8 mouse cellular contexts compared by ENCODE assay signal in genomic region chr2:103796211-103796860, GRCm38 (mm10). TPM values are rescaled to one million over a fixed set of nuclear protein-coding genes. Genes with fewer than 3 reads are reported as not detected.
DNase-seq lines count a peak whose midpoint lies in the region; ATAC-seq and TF ChIP-seq lines count a peak whose summit lies in the region.

No protein-coding gene starts in this region.

- no peak for TF ChIP-seq EP300 in ES-Bruce4 (IDR thresholded peaks at IDR 0.05; ENCODE audit: insufficient read depth, low read depth, low read length)

- H3K4me2 ChIP-seq in forebrain, embryonic 13.5 days: peak overlapping the region; percentile 65
- H3K4me2 ChIP-seq in lung, embryonic 16.5 days (ENCODE audit: low read depth, low read length): peak overlapping the region; percentile 61

- no peaks in the 10 kb centered on the region for H3K9me3 ChIP-seq in ES-Bruce4 (replicated peaks; ENCODE audit: control insufficient read depth, insufficient read depth, low read length, poor library complexity, severe bottlenecking)
- H3K9me3 ChIP-seq in forebrain, embryonic 13.5 days (replicated peaks): no peaks in the 10 kb centered on the region
- H3K9me3 ChIP-seq in lung, embryonic 16.5 days (ENCODE audit: control insufficient read depth, low read length): no peaks in the 10 kb centered on the region

- TF ChIP-seq CTCF in ES-Bruce4 (IDR thresholded peaks at IDR 0.05; ENCODE audit: low read depth, low read length): no peak
- no peak for TF ChIP-seq CTCF in layer of hippocampus, adult 2 months (conservative IDR thresholded peaks at IDR 0.05)
- TF ChIP-seq CTCF in olfactory bulb, adult 2 months (IDR thresholded peaks at IDR 0.05; ENCODE audit: insufficient read depth, low read depth, low read length): no peak
- TF ChIP-seq CTCF in thymus, adult 2 months (IDR thresholded peaks at IDR 0.05; ENCODE audit: borderline replicate concordance, control insufficient read depth, extremely low read depth, insufficient read depth, low read length, poor library complexity): peak; percentile 10; the same call in 1 of the 2 replicates

- WGBS in forebrain, embryonic 13.5 days: under 1% methylated on average over 42 of the region's 42 CpGs
- WGBS in lung, embryonic 16.5 days: under 1% methylated on average over 42 of the region's 42 CpGs
- under 1% methylated on average over 42 of the region's 42 CpGs for WGBS in olfactory bulb, adult 2 months
- WGBS in thymus, adult 2 months: under 1% methylated on average over 42 of the region's 42 CpGs

- peaks cover 22% of the 10 kb centered on the region for H3K36me3 ChIP-seq in ES-Bruce4 (ENCODE audit: control insufficient read depth, insufficient read depth, low read length, poor library complexity, severe bottlenecking)
- H3K36me3 ChIP-seq in forebrain, embryonic 13.5 days (ENCODE audit: poor library complexity, severe bottlenecking): peaks cover 23% of the 10 kb centered on the region
- peaks cover 11% of the 10 kb centered on the region for H3K36me3 ChIP-seq in lung, embryonic 16.5 days (ENCODE audit: control insufficient read depth, insufficient read depth, low read length)
- peaks cover 19% of the 10 kb centered on the region for H3K36me3 ChIP-seq in thymus, adult 2 months (ENCODE audit: control insufficient read depth, insufficient read depth, low read length)

- peak overlapping the region; percentile 87 for H3K4me3 ChIP-seq in ES-Bruce4 (ENCODE audit: low read depth, low read length)
- H3K4me3 ChIP-seq in forebrain, embryonic 13.5 days: peak overlapping the region; percentile 81
- peak overlapping the region; percentile 96 for H3K4me3 ChIP-seq in layer of hippocampus, adult 2 months
- peak overlapping the region; percentile 81 for H3K4me3 ChIP-seq in lung, embryonic 16.5 days (ENCODE audit: low read length)
- peak overlapping the region; percentile 87 for H3K4me3 ChIP-seq in olfactory bulb, adult 2 months (ENCODE audit: insufficient read depth, low read depth, low read length)
- H3K4me3 ChIP-seq in thymus, adult 2 months (ENCODE audit: control insufficient read depth, insufficient read depth, low read length): peak overlapping the region; percentile 93

- H3K27me3 ChIP-seq in ES-Bruce4 (ENCODE audit: control insufficient read depth, insufficient read depth, low read length, poor library complexity, severe bottlenecking): no peaks in the 10 kb centered on the region
- no peaks in the 10 kb centered on the region for H3K27me3 ChIP-seq in forebrain, embryonic 13.5 days
- H3K27me3 ChIP-seq in lung, embryonic 16.5 days (ENCODE audit: control insufficient read depth, insufficient read depth, low read depth, low read length): no peaks in the 10 kb centered on the region
- H3K27me3 ChIP-seq in thymus, adult 2 months (ENCODE audit: control insufficient read depth, insufficient read depth, low read length): no peaks in the 10 kb centered on the region

- H3K27ac ChIP-seq in ES-Bruce4 (ENCODE audit: insufficient read depth, low read length): peak overlapping the region; percentile 73
- peak overlapping the region; percentile 99 for H3K27ac ChIP-seq in forebrain, embryonic 13.5 days
- H3K27ac ChIP-seq in layer of hippocampus, adult 2 months: peak overlapping the region; percentile 100
- H3K27ac ChIP-seq in lung, embryonic 16.5 days (ENCODE audit: low read length): peak overlapping the region; percentile 100
- peak overlapping the region; percentile 82 for H3K27ac ChIP-seq in olfactory bulb, adult 2 months (ENCODE audit: insufficient read depth, low read depth, low read length)
- peak overlapping the region; percentile 89 for H3K27ac ChIP-seq in thymus, adult 2 months (ENCODE audit: control insufficient read depth, insufficient read depth, low read length)

- H3K9ac ChIP-seq in ES-Bruce4 (ENCODE audit: low read depth, poor library complexity, severe bottlenecking): peak overlapping the region; percentile 94
- peak overlapping the region; percentile 99 for H3K9ac ChIP-seq in forebrain, embryonic 13.5 days
- peak overlapping the region; percentile 89 for H3K9ac ChIP-seq in lung, embryonic 16.5 days (ENCODE audit: low read length)

- peak; percentile 58 for ATAC-seq in forebrain, embryonic 13.5 days
- ATAC-seq in lung, embryonic 16.5 days (ENCODE audit: low read depth): peak; percentile 27

- DNase-seq in c-Kit-negative CD71-positive TER-119-positive erythroid progenitor cells, embryonic 14.5 days (ENCODE audit: low read depth, low spot score): peak; percentile 57
- DNase-seq in heart, postnatal 4 days: peak; percentile 66
- DNase-seq in layer of hippocampus, adult 2 months (ENCODE audit: low spot score in 2 of 2): peak; percentile 13 to 47
- DNase-seq in thymus, adult 2 months: peak; percentile 66

- no peak for TF ChIP-seq POLR2A in ES-Bruce4 (IDR thresholded peaks at IDR 0.05; ENCODE audit: insufficient read depth, low read length)
- TF ChIP-seq POLR2A in olfactory bulb, adult 2 months (IDR thresholded peaks at IDR 0.05; ENCODE audit: insufficient read depth, low read depth, low read length): no peak
- TF ChIP-seq POLR2A in thymus, adult 2 months (IDR thresholded peaks at IDR 0.05; ENCODE audit: control insufficient read depth, extremely low read depth, insufficient read depth, low read length, poor library complexity): 0 out of 2 replicates have a peak, but pooled peaks have one; percentile 10

- H3K4me1 ChIP-seq in ES-Bruce4 (ENCODE audit: control insufficient read depth, insufficient read depth, low read length): no peaks in the 10 kb centered on the region
- peaks cover 35% of the 10 kb centered on the region for H3K4me1 ChIP-seq in forebrain, embryonic 13.5 days
- H3K4me1 ChIP-seq in lung, embryonic 16.5 days (replicated peaks; ENCODE audit: control insufficient read depth, insufficient read depth, low read length): peaks cover 10% of the 10 kb centered on the region; the same call in 1 of the 2 replicates
- peaks cover 2% of the 10 kb centered on the region; the same call in 1 of the 2 replicates for H3K4me1 ChIP-seq in olfactory bulb, adult 2 months (ENCODE audit: control insufficient read depth, insufficient read depth, low read length)
- peaks cover 2% of the 10 kb centered on the region; the same call in 1 of the 2 replicates for H3K4me1 ChIP-seq in thymus, adult 2 months (replicated peaks; ENCODE audit: control insufficient read depth, insufficient read depth, low read length)

RNA-seq across cellular contexts. Expression of gene Caprin1, which starts 1.1 kb away (rescaled TPM):
- polyA plus RNA-seq in ES-Bruce4 (2011; ENCODE audit: insufficient read depth, insufficient read length, low read depth, missing spikeins): 536 and 550 TPM in 2 replicates
- polyA plus RNA-seq in forebrain, embryonic 13.5 days (2015; fragmentation: Nextera tagmentation; extraction: Ambion mirVana): 439 and 458 TPM in 2 replicates
- total RNA-seq in heart, postnatal 4 days (2021): 100 to 1,000 TPM; 262 to 265 TPM
- total RNA-seq in layer of hippocampus, adult 2 months (2021): 100 to 1,000 TPM; 317 to 343 TPM
- polyA plus RNA-seq in lung, embryonic 16.5 days (2015; fragmentation: Nextera tagmentation; extraction: Ambion mirVana): 265 and 302 TPM in 2 replicates
- polyA plus RNA-seq in olfactory bulb, adult 2 months (2012; ENCODE audit: insufficient read depth, insufficient read length, low replicate concordance, missing spikeins): 392 TPM in 1 of 2 replicates, not detected in the other
- polyA plus RNA-seq in thymus, adult 2 months (2012; rRNA removed): 182 and 242 TPM in 2 replicates

RNA-seq across cellular contexts. Expression of gene Nat10, which starts 35.3 kb away (rescaled TPM):
- polyA plus RNA-seq in ES-Bruce4 (2011; ENCODE audit: insufficient read depth, insufficient read length, low read depth, missing spikeins): 89.5 and 90.9 TPM in 2 replicates
- 23.8 and 25.8 TPM in 2 replicates for polyA plus RNA-seq in forebrain, embryonic 13.5 days (2015; fragmentation: Nextera tagmentation; extraction: Ambion mirVana)
- 10 to 100 TPM; 25.8 to 26.0 TPM for total RNA-seq in heart, postnatal 4 days (2021)
- total RNA-seq in layer of hippocampus, adult 2 months (2021): 10 to 100 TPM; 36.7 to 38.5 TPM
- 20.4 and 23.8 TPM in 2 replicates for polyA plus RNA-seq in lung, embryonic 16.5 days (2015; fragmentation: Nextera tagmentation; extraction: Ambion mirVana)
- polyA plus RNA-seq in olfactory bulb, adult 2 months (2012; ENCODE audit: insufficient read depth, insufficient read length, low replicate concordance, missing spikeins): not detected in 2 replicates
- polyA plus RNA-seq in thymus, adult 2 months (2012; rRNA removed): 70.1 and 80.2 TPM in 2 replicates

Comparison
In these comparisons a context has a peak if more than half of its experiments do, and no peak if none do; other contexts are left out.
1. Peak in every context shown above with its lines: DNase-seq, ATAC-seq, H3K4me3 ChIP-seq and H3K27ac ChIP-seq.